Mouse (Mus musculus) heart, embryonic 16.5 days (tissue): ENCODE data around the gene Snai3. TPM values are rescaled to one million over a fixed set of nuclear protein-coding genes. Genes with fewer than 3 reads are reported as not detected.

Experiments used
- ATAC-seq: fragments of 200-750 bp; cut with Nextera tagmentation; replicated peaks from 2 replicates; pipeline ENCODE4 v1.8.0; 2017; ENCODE audit warnings: moderate number of reproducible peaks; ENCODE audit not compliant: insufficient read depth, low FRiP score; ENCODE audit errors: extremely low read depth
- H3K27ac ChIP-seq: fragments of 300-500 bp; sonication (generic); 2 replicates; pipeline ENCODE4 v1.5.1; 2014; ENCODE audit warnings: mild to moderate bottlenecking, low read length, control low read depth, moderate library complexity
- H3K27me3 ChIP-seq: fragments of 300-500 bp; sonication (generic); 2 replicates; pipeline ENCODE4 v1.6.1; 2014; ENCODE audit warnings: low read length, mixed read lengths; ENCODE audit not compliant: control insufficient read depth, insufficient read depth
- H3K36me3 ChIP-seq: fragments of 300-500 bp; sonication (generic); 2 replicates; pipeline ENCODE4 v1.6.1; 2014; ENCODE audit not compliant: control insufficient read depth, insufficient read depth
- H3K4me1 ChIP-seq: fragments of 300-500 bp; sonication (generic); 2 replicates; pipeline ENCODE4 v1.6.1; 2014; ENCODE audit warnings: low read length, mixed read lengths; ENCODE audit not compliant: control insufficient read depth, insufficient read depth
- H3K4me2 ChIP-seq: fragments of 300-500 bp; sonication (generic); 2 replicates; pipeline ENCODE4 v1.6.1; 2014; ENCODE audit warnings: low read depth, mild to moderate bottlenecking, control low read depth, low read length
- H3K4me3 ChIP-seq: fragments of 300-500 bp; sonication (generic); 2 replicates; pipeline ENCODE4 v1.5.1; 2014; ENCODE audit warnings: mild to moderate bottlenecking, control low read depth, low read length
- H3K9ac ChIP-seq: fragments of 300-500 bp; sonication (generic); 2 replicates; pipeline ENCODE4 v1.6.1; 2014; ENCODE audit warnings: low read length, control low read depth
- H3K9me3 ChIP-seq: fragments of 300-500 bp; sonication (generic); replicated peaks from 2 replicates; pipeline ENCODE4 v1.6.1; 2016; ENCODE audit warnings: low read length; ENCODE audit not compliant: control insufficient read depth
- WGBS: fragments of 180-500 bp; shearing (Covaris S2); extraction: QIAGEN DNeasy Blood & Tissue Kit; methylation state at CpG from one replicate; pipeline ENCODE4 v1.1.7; 2014; 5-methylcytosine and 5-hydroxymethylcytosine counted together
- microRNA-seq: library from miRNA; unstranded; fragments of <30 nt; microRNA quantifications from one replicate; pipeline ENCODE4, GENCODE M21; 2017
- polyA plus RNA-seq: library from polyadenylated mRNA; unstranded; fragments of >200 nt; fragmentation: Nextera tagmentation; extraction: Ambion mirVana; gene quantifications from 2 replicates; pipeline ENCODE4 v1.2.1, GENCODE M21; 2015

Snai3 gene
- polyA plus RNA-seq, 1 experiment from 2014 or later, result 3.6 TPM

DNA sequence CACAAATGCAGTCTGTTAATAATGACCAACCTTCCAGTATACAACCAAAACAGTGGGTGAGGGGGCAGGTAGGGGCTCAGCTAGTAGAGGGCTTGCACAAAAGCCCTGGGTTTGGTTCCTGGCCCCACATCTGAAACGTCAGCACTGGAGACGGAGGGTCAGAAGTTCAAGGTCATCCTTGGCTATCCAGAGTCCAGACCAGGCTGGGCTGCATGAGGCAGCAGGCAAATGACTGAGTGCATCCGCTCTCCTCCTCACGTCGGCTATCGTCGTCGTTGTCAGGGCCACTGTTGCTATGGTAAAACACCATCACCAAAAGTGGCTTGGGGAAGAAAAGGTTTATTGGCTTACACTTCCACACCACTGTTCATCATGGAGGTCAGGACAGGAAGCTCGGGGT, 46.2 kb downstream of the Snai3 start:
- Histone ChIP-seq H3K9me3 (no peaks in the 10 kb centered on the region), H3K4me3 (no peak overlapping the region), H3K36me3 (peaks cover 64% of the 10 kb centered on the region), H3K9ac (no peak overlapping the region), H3K27me3 (no peaks in the 10 kb centered on the region), H3K4me1 (no peaks in the 10 kb centered on the region), H3K4me2 (no peak overlapping the region), H3K27ac (no peak overlapping the region)
- no peak; the same call in 1 of the 2 replicates for ATAC-seq
- WGBS, result 81% methylated on average over 9 of the region's 9 CpGs

DNA sequence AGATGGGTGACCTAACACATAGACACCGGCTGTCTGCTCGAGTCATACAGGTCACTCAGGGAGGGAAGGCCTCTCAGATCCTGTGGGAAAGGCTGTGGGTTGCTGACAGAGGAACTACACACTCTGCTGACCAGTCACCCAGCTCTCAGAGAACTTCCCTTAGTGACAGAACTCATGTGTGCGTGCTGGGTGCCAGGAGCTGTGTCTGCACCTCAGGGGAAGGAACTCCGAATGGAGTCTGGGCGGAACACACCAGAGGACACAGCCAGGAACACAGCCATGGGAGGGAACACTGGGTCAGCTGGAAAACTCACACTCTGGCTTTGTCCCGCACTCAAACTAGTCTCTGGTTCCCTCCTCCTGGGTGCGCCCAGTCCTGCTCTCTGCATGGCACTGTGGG, 52.9 kb downstream of the Snai3 start:
- no peaks in the 10 kb centered on the region for H3K27me3 ChIP-seq
- no peak for ATAC-seq
- H3K4me3 ChIP-seq, result no peak overlapping the region
- peaks cover 70% of the 10 kb centered on the region for H3K36me3 ChIP-seq
- no peaks in the 10 kb centered on the region for H3K4me1 ChIP-seq
- H3K4me2 ChIP-seq, result no peak overlapping the region
- no peak overlapping the region for H3K9ac ChIP-seq
- H3K9me3 ChIP-seq, result no peaks in the 10 kb centered on the region
- 86% methylated on average over 7 of the region's 7 CpGs for WGBS
- no peak overlapping the region for H3K27ac ChIP-seq

DNA sequence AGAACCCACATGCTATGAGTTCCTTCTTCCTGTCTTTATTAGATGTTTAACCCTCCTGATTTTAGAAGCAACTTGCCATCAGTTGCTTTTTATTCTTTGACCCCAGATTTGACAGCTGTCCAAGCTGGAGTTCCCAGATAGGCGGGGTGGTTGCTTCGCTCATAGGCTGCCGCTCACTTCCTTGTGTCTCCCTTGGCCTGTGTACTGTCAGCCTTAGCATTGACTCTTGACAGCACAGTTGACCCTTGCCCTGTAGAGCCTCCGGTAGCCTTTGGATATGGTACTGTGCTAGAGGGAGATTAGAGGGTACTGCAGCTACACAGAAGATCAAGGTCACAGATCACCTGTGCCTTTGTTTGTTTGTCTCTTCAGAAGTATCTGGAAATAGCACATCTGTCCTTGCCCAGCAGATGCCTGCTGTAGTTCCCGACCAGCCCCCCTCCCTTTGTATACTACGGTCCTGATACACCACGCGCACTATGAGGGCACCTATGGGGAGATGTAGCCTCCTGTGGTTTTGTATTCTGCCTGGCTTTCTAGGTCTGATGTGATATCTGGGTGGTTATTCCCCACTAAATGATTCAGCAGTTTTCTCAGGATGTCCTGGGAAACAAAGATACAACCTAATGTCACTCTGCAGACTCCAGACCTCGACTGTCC, 55.3 kb downstream of the Snai3 start:
- Histone ChIP-seq H3K4me2 (no peak overlapping the region), H3K4me1 (no peaks in the 10 kb centered on the region), H3K9me3 (no peaks in the 10 kb centered on the region), H3K36me3 (peaks cover 67% of the 10 kb centered on the region), H3K4me3 (no peak overlapping the region), H3K9ac (no peak overlapping the region), H3K27me3 (no peaks in the 10 kb centered on the region), H3K27ac (no peak overlapping the region)
- ATAC-seq, result no peak
- 66% methylated on average over 9 of the region's 9 CpGs for WGBS

Small RNAs within 50 kb of the gene (microRNA-seq; reads per million reads assigned to microRNA genes)
- gene Gm24366, result not detected

Other genes starting within 250 kb of the Snai3 start
- 2.9 and 3.1 TPM in 2 replicates for gene Zfpm1, start 178.6 kb downstream of the Snai3 start, polyA plus RNA-seq
- gene Trhr2, start 100.0 kb downstream of the Snai3 start, polyA plus RNA-seq, result not detected in 2 replicates
- gene Zc3h18, start 84.1 kb downstream of the Snai3 start, polyA plus RNA-seq, result 28.2 and 28.7 TPM in 2 replicates
- gene Il17c, start 38.7 kb downstream of the Snai3 start, polyA plus RNA-seq, result 0.21 TPM in 1 of 2 replicates, not detected in the other
- 170 and 202 TPM in 2 replicates for gene Cyba, start 27.8 kb downstream of the Snai3 start, polyA plus RNA-seq
- 15.9 and 16.1 TPM in 2 replicates for gene Mvd, start 17.3 kb downstream of the Snai3 start, polyA plus RNA-seq
- 42.1 and 48.6 TPM in 2 replicates for gene Rnf166, start 15.3 kb upstream of the Snai3 start, polyA plus RNA-seq
- 25.2 and 27.8 TPM in 2 replicates for gene Ctu2, start 15.4 kb upstream of the Snai3 start, polyA plus RNA-seq
- 13.5 and 15.3 TPM in 2 replicates for gene Piezo1, start 90.6 kb upstream of the Snai3 start, polyA plus RNA-seq
- gene Cdt1, start 107.3 kb upstream of the Snai3 start, polyA plus RNA-seq, result 27.9 and 29.0 TPM in 2 replicates
- 159 and 204 TPM in 2 replicates for gene Aprt, start 116.2 kb upstream of the Snai3 start, polyA plus RNA-seq
- 10.0 and 10.4 TPM in 2 replicates for gene Galns, start 150.7 kb upstream of the Snai3 start, polyA plus RNA-seq
- 58.2 and 60.1 TPM in 2 replicates for gene Trappc2l, start 150.9 kb upstream of the Snai3 start, polyA plus RNA-seq
- not detected in 2 replicates for gene Pabpn1l, start 162.0 kb upstream of the Snai3 start, polyA plus RNA-seq
- gene Cbfa2t3, start 238.4 kb upstream of the Snai3 start, polyA plus RNA-seq, result 4.6 and 4.8 TPM in 2 replicates